ENCODE assay signal across 8 mouse cellular contexts in genomic region chr9:102625983-102626838, GRCm38 (mm10). TPM values are rescaled to one million over a fixed set of nuclear protein-coding genes. Genes with fewer than 3 reads are reported as not detected.
A peak's percentile ranks its signal among the peaks of the same experiment; 100 is the strongest.
DNase-seq lines count a peak whose midpoint lies in the region; ATAC-seq lines count a peak whose summit lies in the region.

Anapc13 (plus strand) TSS chr9:102626296.
Cep63 (minus strand) TSS chr9:102626534.

- peak; percentile 97 for DNase-seq in adipocyte (ENCODE audit: low spot score)
- peak; percentile 97 for DNase-seq in embryo, embryonic 10 days (ENCODE audit: low spot score)
- DNase-seq in gastrocnemius, postnatal 10 days = peak; percentile 97
- peak; percentile 97 to 99 for DNase-seq in left cerebral cortex, postnatal 10 days (ENCODE audit: extremely low spot score in 1 of 2, low spot score in 2 of 2)
- DNase-seq in right cerebral cortex, postnatal 25 days = peak; percentile 99
- peak; percentile 96 to 99 for DNase-seq in urinary bladder, postnatal 4 days (ENCODE audit: low spot score in 2 of 2)

- peak; percentile 84 for ATAC-seq in inflammation-experienced regulatory T-cells, adult 6 months
- ATAC-seq in megakaryocyte-erythroid progenitor cell, adult 5-6 weeks (replicated peaks; ENCODE audit: low FRiP score, low TSS enrichment, poor library complexity, severe bottlenecking) = peak; percentile 88

- intact Hi-C loops in left cerebral cortex, postnatal 10 days (cut with DNase I) = no loop called here

RNA-seq across cellular contexts. Expression of gene Anapc13, which starts in this region (rescaled TPM):
- 100 to 1,000 TPM; 251 to 261 TPM for total RNA-seq in gastrocnemius, postnatal 10 days (2021)
- polyA plus RNA-seq in inflammation-experienced regulatory T-cells, adult 6 months (2017; shearing (Covaris generic)) = 100 to 1,000 TPM; 106 to 147 (median 129) TPM
- total RNA-seq in left cerebral cortex, postnatal 10 days (2021) = 10 to 100 TPM; 95.2 to 96.2 TPM
- total RNA-seq in megakaryocyte-erythroid progenitor cell, adult 5-6 weeks (2014; fragmentation: Nextera tagmentation) = 132 and 143 TPM in 2 replicates
- total RNA-seq in megakaryocyte-erythroid progenitor cell, adult 5-6 weeks (2017) = 106 and 202 TPM in 2 replicates

RNA-seq across cellular contexts. Expression of gene Cep63, which starts in this region (rescaled TPM):
- total RNA-seq in gastrocnemius, postnatal 10 days (2021) = 10 to 100 TPM; 35.5 to 39.0 TPM
- polyA plus RNA-seq in inflammation-experienced regulatory T-cells, adult 6 months (2017; shearing (Covaris generic)) = 10 to 100 TPM; 38.9 to 61.0 (median 49.9) TPM
- 10 to 100 TPM; 26.8 to 28.7 TPM for total RNA-seq in left cerebral cortex, postnatal 10 days (2021)
- total RNA-seq in megakaryocyte-erythroid progenitor cell, adult 5-6 weeks (2014; fragmentation: Nextera tagmentation) = 38.6 and 40.1 TPM in 2 replicates
- total RNA-seq in megakaryocyte-erythroid progenitor cell, adult 5-6 weeks (2017) = 52.7 and 63.8 TPM in 2 replicates

Comparison
In these comparisons a context has a peak if more than half of its experiments do, and no peak if none do; other contexts are left out.
1. Peak in every context shown above with its lines: DNase-seq and ATAC-seq.